Mouse (Mus musculus) bone marrow macrophage, adult 2 months (primary cell): ENCODE data around the gene Trappc12. TPM values are rescaled to one million over a fixed set of nuclear protein-coding genes. Genes with fewer than 3 reads are reported as not detected.

ENCODE experiments used
- H3K27ac ChIP-seq: 2 replicates; pipeline ENCODE4 v1.5.1; 2012; ENCODE audit warnings: low read depth, low read length; ENCODE audit not compliant: insufficient read depth
- H3K4me1 ChIP-seq: 2 replicates; pipeline ENCODE4 v1.6.1; 2012; ENCODE audit warnings: low read length; ENCODE audit not compliant: control insufficient read depth, insufficient read depth
- H3K4me3 ChIP-seq: 2 replicates; pipeline ENCODE4 v1.5.1; 2012; ENCODE audit warnings: mild to moderate bottlenecking, low read length, moderate library complexity; ENCODE audit not compliant: insufficient read depth
- CTCF ChIP-seq: IDR thresholded peaks from 2 replicates; pipeline ENCODE4 v1.5.1; 2012; ENCODE audit warnings: low read depth, mild to moderate bottlenecking, low read length, moderate library complexity
- POLR2A ChIP-seq: IDR thresholded peaks from 2 replicates; pipeline ENCODE4 v1.6.1; 2012; ENCODE audit warnings: mild to moderate bottlenecking, low read depth, low read length, borderline replicate concordance
- polyA plus RNA-seq: library from polyadenylated mRNA; stranded (reverse); fragments of >200 nt; gene quantifications from 2 replicates; pipeline ENCODE4 v1.2.4, GENCODE M21; 2012; ENCODE audit not compliant: missing spikeins, insufficient read depth, insufficient read length

Trappc12 gene
- polyA plus RNA-seq, 1 experiment, result 24.1 TPM

DNA sequence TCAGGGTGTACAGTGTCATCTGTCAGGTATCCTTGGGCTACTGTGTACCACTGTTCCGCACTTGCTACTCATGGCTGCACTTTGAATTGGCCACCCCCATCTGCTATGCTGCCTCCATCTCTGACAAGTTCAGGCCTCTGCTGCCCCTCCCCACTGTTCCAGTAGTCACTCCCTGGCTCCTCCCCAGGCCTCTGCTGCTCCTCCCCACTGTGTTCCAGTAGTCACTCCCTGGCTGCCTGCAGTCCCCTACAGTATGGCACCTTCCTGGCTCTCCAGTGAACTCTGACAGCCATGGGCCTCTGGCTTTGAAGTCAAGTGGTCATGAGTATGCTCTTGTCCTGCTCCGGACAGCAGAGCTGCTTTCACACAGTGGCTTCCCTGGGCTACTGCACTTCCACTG, 56.0 kb downstream of the Trappc12 start:
- Histone ChIP-seq H3K4me1 (no peaks in the 10 kb centered on the region), H3K4me3 (no peak overlapping the region), H3K27ac (no peak overlapping the region)
- TF ChIP-seq CTCF (no peak), POLR2A (no peak)

DNA sequence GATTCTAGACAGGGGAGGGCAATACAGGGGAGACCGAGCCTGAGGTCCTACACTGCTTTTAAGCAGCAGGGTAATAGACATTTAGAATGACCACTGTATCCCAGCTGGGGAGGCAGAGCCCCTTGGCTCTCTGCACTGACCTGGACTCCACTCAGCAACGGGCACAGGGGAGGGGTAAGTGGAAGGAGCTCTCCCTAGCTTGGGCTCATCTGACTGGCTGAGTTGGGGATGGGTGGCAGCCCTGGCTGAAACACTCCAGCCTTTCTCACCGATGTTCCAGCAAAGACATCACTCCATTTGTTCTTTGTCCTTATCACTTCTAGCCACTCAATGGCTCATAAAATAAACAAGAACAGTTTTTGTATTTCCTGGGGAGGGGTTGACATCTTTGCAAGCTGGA, 56.5 kb downstream of the Trappc12 start:
- Histone ChIP-seq H3K4me1 (no peaks in the 10 kb centered on the region), H3K4me3 (no peak overlapping the region), H3K27ac (no peak overlapping the region)
- TF ChIP-seq POLR2A (no peak), CTCF (no peak)

DNA sequence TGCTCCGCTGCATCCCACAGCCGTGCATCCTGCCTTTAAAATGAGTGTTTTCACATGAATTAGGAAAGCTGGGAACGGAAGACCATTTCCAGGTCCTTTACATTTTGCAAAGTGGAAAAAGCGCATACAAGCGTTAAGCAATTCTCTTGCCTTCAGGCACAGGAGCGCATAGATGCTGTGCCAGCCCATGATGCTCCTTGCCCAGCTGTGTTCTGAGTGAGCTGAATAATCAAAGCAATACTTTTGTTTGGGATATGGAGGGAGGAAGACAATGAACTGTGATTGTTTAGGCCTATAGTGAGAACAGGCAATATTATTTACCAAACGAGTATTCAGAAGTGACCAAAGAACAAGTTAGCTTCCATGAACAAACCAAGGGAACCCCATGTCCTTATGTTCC, 59.5 kb downstream of the Trappc12 start:
- no peak for TF ChIP-seq POLR2A
- no peak for TF ChIP-seq CTCF
- Histone ChIP-seq H3K4me3 (no peak overlapping the region), H3K27ac (no peak overlapping the region), H3K4me1 (no peaks in the 10 kb centered on the region)

DNA sequence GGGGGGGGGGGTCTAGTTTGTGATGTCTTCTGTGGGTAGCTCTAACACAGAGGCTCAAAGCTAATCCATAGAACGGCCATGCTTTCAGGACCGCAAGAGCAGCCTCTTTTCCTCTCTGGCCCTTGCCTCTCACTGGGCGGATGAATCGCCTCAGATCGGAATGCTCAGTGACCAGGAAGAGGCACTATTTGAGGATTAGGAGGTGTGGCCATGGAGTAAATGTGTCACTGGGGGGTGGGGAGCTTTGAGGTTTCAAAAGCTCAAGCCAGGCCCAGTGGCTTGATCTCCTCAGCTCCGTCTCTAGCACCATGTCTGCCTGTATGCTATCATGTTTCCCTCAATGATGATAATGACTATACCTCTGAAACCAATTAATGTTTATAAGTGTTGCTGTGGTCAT, 61.3 kb downstream of the Trappc12 start:
- Histone ChIP-seq H3K4me3 (no peak overlapping the region), H3K4me1 (no peaks in the 10 kb centered on the region), H3K27ac (no peak overlapping the region)
- no peak for TF ChIP-seq CTCF
- TF ChIP-seq POLR2A, result no peak

DNA sequence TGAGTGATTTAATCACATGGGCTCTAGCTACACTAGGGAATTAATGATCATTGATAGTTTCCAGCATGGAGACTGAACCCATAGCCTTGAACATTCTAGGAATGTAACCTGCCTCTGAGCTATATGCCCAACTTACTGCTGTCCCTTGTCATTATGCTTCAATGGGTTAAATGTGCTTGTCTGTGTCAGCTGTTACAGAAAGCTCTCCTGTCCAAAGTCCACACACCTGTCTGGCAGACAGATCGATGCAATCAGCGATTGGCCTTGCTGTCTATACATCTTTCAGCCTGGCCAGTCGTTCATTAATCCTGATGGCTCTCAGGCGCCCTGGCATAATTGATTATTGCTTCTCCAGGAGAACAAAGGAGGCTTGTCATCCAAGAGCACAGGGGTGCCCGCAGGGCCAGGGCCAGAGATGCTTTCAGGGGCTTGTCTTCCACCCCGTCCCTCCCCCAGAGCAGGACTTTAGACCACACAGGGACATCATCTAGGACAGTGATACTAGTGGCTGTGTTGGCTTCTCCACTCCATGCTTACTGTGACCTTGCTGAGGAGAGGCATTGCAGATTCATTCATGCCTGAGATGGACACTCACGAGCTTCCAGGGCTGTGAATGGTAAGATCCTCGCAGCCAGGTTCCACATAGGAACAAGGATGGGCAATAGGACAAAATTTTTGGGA, 63.9 kb downstream of the Trappc12 start:
- no peaks in the 10 kb centered on the region for H3K4me1 ChIP-seq
- no peak for TF ChIP-seq POLR2A
- no peak for TF ChIP-seq CTCF
- H3K4me3 ChIP-seq, result no peak overlapping the region
- H3K27ac ChIP-seq, result no peak overlapping the region

DNA sequence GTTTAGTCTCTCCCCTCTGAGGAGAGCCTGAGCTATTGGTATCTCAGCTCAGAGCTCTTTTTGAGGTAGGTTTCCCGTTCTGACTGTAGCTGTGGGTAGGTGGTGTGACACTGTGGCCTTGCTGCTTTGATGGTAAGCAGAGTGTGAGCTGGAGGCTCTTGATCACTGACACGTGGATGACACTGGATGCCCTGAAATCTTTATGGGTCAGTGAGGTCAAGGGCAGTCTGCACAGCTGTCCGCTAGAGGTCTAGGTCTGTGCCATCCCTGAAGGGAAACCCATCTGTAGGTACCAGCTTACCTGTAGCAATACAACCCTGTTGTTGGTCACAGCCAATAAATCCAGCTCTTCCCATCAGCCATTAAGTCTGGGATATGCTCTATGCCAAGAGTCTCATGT, 64.5 kb downstream of the Trappc12 start:
- TF ChIP-seq CTCF (no peak), POLR2A (no peak)
- no peak overlapping the region for H3K27ac ChIP-seq
- no peak overlapping the region for H3K4me3 ChIP-seq
- no peaks in the 10 kb centered on the region for H3K4me1 ChIP-seq

DNA sequence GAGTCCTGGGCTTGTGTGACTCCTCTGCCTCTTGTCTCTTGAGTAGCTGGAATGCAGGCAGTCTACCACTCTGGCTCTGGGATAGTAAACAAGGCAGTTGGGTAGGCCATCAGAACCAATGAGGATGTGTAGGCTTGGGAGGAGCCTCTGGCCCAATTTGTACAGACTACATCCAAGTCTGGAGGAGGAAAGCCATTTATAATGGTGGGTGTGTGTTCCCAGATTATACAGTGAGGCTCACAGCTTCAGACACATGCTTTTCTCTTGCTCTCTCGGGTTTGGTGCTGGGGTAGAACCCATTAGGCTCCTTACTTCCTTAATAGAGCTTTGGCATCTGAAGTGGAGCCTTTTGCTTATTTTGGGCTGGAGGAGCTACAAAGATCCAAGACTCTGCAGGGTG, 65.6 kb downstream of the Trappc12 start:
- TF ChIP-seq CTCF, result no peak
- no peak for TF ChIP-seq POLR2A
- H3K27ac ChIP-seq, result no peak overlapping the region

DNA sequence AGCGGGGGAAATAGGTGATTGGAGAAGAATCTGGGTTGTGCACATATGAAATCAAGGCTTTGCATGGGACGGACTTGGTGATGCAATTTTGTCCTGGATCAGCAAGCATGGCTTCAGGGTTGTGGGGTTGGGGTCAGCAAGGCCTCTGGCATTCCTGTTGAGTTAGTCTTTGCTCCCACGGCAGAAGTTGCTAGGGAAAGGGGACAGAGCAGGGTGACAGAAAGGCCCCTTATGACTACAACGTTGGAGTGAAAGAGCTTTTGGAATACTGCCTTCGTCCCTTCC, 74.4 kb downstream of the Trappc12 start:
- Histone ChIP-seq H3K4me3 (peak overlapping the region; percentile 89), H3K4me1 (peaks cover 3% of the 10 kb centered on the region; the same call in 1 of the 2 replicates), H3K27ac (peak overlapping the region; percentile 96)
- no peak for TF ChIP-seq CTCF
- no peak for TF ChIP-seq POLR2A

More for the DNA sequence above, 65.6 kb downstream of the Trappc12 start:
- Histone ChIP-seq H3K4me1 (no peaks in the 10 kb centered on the region), H3K4me3 (no peak overlapping the region)

DNA sequence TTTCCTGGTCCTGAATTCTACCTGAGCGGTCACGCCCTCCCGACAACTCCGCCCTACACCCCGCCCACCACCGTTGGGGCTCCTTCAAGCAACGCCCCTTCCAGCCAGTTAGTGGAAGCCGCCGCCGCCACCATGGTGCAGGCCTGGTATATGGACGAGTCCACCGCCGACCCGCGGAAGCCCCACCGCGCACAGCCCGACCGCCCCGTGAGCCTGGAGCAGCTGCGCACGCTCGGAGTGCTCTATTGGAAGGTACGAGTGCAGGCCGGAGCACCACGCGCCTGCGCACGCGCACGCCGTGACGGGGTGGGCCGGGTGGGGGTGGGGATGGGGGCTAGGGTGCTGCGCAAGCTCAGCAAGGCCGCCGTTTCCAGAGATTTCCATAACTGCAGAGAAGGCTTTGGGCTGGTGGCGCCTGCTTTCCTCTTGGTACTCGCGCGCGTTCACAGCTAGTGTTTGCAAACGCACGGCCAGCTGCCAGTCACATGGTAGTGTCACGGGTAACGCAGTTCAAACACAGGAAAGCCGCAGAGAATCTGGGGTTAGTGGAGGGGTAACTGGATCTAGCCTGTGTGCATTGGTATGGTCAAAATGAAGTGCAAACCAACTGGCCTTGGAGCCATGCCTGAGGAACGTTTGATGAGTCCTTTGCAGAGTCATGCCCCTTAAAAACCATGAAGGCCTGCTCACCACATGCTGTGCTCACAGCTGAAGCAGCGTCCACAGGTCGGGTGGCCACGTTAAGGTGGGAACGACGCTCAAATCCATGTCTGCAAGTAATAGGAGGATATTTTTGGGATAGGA, 74.9 kb downstream of the Trappc12 start, which contains the start of gene Adi1:
Adi1 (plus strand) TSS at position 111 of the 804 bp plus-strand sequence.
- H3K4me3 ChIP-seq, result peak within 1 kb of the TSS; percentile 89
- peak within 1 kb of the TSS; percentile 96 for H3K27ac ChIP-seq
- no peak for TF ChIP-seq POLR2A
- TF ChIP-seq CTCF, result 0 out of 2 replicates have a peak, but pooled peaks have one; percentile 14
- peaks cover 3% of the 10 kb centered on the region; the same call in 1 of the 2 replicates for H3K4me1 ChIP-seq
